Mouse (Mus musculus): ENCODE data around the gene Pip5k1a. TPM values are rescaled to one million over a fixed set of nuclear protein-coding genes. Genes with fewer than 3 reads are reported as not detected.
"Not testable (repeated sequence)": the region's sequence is repeated elsewhere in the genome, so short reads cannot be mapped to it uniquely, and the experiment has no call there.

Pip5k1a gene
- polyA plus RNA-seq, 1 experiment: 15.3 TPM

DNA sequence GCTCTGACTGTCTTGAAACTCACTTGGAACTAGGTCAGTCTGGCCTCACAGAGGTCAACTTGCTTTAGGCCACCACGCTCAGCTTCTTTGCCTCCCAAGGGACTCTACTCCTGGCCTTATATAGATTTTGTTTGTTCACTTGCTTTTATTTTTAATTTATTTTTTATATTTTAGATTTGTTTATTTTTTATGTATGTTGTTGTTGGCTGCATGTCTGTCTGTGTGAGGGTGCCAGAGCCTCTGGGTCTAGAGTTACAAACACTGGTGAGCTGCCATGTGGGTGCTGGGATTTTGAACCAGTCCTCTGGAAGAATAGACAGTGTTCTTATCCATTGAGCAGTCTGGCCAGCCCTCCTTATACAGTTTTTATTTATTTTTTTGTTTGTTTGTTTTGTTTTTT is 6.0 kb upstream of the Pip5k1a start:
- Histone ChIP-seq H3K4me1 (ENCODE audit: control insufficient read depth, insufficient read depth, low read length) (peaks cover 6% of the 10 kb centered on the region; the same call in 1 of the 2 replicates), H3K27ac (ENCODE audit: insufficient read depth, low read depth, low read length) (no peak overlapping the region), H3K36me3 (ENCODE audit: control insufficient read depth, insufficient read depth, low read length) (no peaks in the 10 kb centered on the region), H3K4me3 (ENCODE audit: insufficient read depth, low read depth, low read length) (no peak overlapping the region), H3K27me3 (replicated peaks; ENCODE audit: control insufficient read depth, insufficient read depth, low read length) (no peaks in the 10 kb centered on the region)
- TF ChIP-seq CTCF (conservative IDR thresholded peaks at IDR 0.05; ENCODE audit: insufficient read depth, insufficient read length, low read depth, low read length) (no peak), POLR2A (IDR thresholded peaks at IDR 0.05; ENCODE audit: low read depth, low read length) (no peak)
- 76% methylated on average over 1 of the region's 1 CpGs for WGBS
- DNase-seq: no peak

DNA sequence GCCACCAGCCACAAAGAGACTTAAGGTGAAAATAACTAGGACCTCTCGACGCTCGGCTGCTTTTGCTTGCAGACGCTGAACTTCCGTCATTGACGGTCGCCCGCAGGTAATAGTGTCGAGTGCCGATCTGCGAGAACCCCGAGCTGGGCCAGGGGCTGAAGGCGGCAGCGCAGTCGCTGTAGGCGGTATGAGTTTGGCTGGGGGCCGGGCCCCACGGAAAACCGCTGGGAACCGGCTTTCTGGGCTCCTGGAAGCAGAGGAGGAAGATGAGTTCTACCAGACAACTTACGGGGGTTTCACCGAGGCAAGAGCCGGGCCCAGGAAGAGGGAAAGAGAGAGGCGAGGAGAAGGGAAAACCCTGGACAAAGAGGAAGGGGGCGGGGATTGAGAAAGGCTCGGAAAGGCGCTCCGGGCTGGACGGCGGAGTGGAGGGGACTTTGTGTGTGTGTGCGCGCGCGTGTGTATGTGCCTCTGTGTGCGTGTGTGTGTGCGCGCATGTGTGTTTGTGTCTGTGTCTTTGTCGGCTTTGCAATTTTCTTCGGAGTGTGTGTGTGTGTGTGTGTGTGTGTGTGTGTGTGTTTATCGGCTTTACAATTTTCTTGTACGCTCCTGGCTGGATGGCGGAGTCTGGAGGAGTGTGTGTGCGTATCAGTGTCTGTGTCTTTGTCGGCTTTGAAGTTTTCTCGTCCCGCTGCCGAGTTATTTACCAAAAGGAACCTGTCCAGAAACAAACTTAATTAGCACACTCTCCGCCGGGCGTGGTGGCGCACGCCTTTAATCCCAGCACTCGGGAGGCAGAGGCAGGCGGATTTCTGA is 4.4 kb upstream of the Pip5k1a start, which contains the start of gene Vps72:
Gene Vps72 (plus strand): TSS at position 112 of the 816 bp plus-strand sequence.
- WGBS: under 1% methylated on average over 54 of the region's 54 CpGs
- H3K36me3 ChIP-seq (ENCODE audit: control insufficient read depth, insufficient read depth, low read length): no peaks in the 10 kb centered on the region
- peaks cover 6% of the 10 kb centered on the region; the same call in 1 of the 2 replicates for H3K4me1 ChIP-seq (ENCODE audit: control insufficient read depth, insufficient read depth, low read length)
- no peaks in the 10 kb centered on the region for H3K27me3 ChIP-seq (replicated peaks; ENCODE audit: control insufficient read depth, insufficient read depth, low read length)
- H3K4me3 ChIP-seq (ENCODE audit: insufficient read depth, low read depth, low read length): peak within 1 kb of the TSS; percentile 90
- TF ChIP-seq POLR2A (IDR thresholded peaks at IDR 0.05; ENCODE audit: low read depth, low read length) (peak; percentile 48), CTCF (conservative IDR thresholded peaks at IDR 0.05; ENCODE audit: insufficient read depth, insufficient read length, low read depth, low read length) (no peak)
- H3K27ac ChIP-seq (ENCODE audit: insufficient read depth, low read depth, low read length): peak within 1 kb of the TSS; percentile 76
- peak; percentile 95 for DNase-seq

DNA sequence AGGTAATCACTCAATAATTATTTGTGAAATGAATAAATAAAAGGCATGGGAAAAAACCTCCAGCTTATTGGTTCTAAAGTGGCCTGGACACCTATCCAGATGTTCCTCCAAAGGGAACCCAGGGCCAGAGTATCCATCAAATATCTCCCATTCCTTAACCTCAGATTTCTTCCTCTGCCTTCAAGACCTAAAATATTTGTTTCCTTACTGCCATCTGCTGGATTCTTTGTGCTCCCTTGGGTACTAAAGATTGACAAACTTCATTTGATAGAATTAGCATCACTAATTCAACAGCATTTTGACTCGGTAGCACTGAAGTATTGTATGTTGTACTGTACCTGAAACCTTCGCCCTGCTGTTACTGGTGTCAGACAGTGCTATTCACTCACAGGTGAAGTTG is 1.2 kb upstream of the Pip5k1a start:
- Histone ChIP-seq H3K27ac (ENCODE audit: insufficient read depth, low read depth, low read length) (no peak overlapping the region), H3K36me3 (ENCODE audit: control insufficient read depth, insufficient read depth, low read length) (no peaks in the 10 kb centered on the region), H3K4me1 (ENCODE audit: control insufficient read depth, insufficient read depth, low read length) (peaks cover 11% of the 10 kb centered on the region; the same call in 1 of the 2 replicates), H3K27me3 (replicated peaks; ENCODE audit: control insufficient read depth, insufficient read depth, low read length) (no peaks in the 10 kb centered on the region), H3K4me3 (ENCODE audit: insufficient read depth, low read depth, low read length) (no peak overlapping the region)
- TF ChIP-seq CTCF (conservative IDR thresholded peaks at IDR 0.05; ENCODE audit: insufficient read depth, insufficient read length, low read depth, low read length): no peak
- no peak for TF ChIP-seq POLR2A (IDR thresholded peaks at IDR 0.05; ENCODE audit: low read depth, low read length)
- peak; percentile 42 for DNase-seq
- WGBS: 61% methylated on average over 2 of the region's 2 CpGs

DNA sequence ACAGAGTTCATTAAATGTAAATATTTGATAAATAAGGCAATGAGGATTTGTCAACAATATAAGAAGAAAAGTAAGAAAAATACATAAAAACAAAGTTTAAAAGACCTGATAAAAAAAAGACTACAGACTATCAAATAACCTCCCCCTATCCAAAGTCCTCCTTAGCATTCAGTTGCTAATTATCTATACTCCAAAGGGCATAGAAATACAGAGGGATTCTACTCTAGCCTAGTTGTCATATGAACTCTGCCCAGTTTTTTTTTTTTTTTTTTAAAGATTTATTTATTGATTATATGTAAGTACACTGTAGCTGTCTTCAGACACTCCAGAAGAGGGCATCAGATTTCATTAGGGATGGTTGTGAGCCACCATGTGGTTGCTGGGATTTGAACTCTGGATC is 578 bp upstream of the Pip5k1a start:
- not testable (repeated sequence) for DNase-seq; H3K27ac ChIP-seq (ENCODE audit: insufficient read depth, low read depth, low read length); H3K4me3 ChIP-seq (ENCODE audit: insufficient read depth, low read depth, low read length); H3K4me1 ChIP-seq (ENCODE audit: control insufficient read depth, insufficient read depth, low read length); H3K36me3 ChIP-seq (ENCODE audit: control insufficient read depth, insufficient read depth, low read length); H3K27me3 ChIP-seq (replicated peaks; ENCODE audit: control insufficient read depth, insufficient read depth, low read length)

DNA sequence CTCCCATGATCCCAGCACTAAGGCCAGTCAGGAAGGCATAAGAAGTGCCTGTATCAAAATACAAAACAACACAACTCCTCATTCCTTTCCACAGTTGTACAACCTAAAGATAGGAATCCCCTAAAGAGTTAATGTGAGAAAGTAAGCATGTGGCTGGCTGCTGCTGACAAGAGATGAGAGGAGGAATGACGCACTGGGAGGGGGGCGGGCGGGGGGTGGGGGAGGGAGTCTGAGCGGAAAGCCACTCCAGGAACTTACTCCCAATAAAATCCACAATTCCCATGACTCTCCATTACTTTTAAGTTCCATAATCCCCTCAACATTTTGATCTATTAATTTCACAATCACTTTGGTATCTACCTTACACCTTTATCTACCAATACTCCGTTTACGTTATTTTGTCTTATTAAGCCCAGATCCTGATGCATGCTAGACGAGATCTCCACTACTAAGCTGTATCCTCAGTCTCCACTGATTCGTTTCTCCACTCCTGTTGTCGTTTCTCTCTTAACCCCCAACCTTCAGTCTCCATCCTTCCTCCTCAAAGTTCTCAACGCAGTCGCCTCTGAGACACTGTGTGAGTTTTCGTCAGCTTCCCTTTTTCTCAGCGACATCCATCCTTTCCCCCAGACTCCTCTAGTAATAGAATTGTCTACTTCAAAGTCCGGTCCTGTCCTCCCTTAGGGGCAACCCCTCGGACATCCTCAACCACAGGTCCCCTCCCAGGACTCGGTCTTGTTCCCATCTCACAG is 968 bp downstream of the Pip5k1a start:
- peak overlapping the region; percentile 92 for H3K4me3 ChIP-seq (ENCODE audit: insufficient read depth, low read depth, low read length)

DNA sequence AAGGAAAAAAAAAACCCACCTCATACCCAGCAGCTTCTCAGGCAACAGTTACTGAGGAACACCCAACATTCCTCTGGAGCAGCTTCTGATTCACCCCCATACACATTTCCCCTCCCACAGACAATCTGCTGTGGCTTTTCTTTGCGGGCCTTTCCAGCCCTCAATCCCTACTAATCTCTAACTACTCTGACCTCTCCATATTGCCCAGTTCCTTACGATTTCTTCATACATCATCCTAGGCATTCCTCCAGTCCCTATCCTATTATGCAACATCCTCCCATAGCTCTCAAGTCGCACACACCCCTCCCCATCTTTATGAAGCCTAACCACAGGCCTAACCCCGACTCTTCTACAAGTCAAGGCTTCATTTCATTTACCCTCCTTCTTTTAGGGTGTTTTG is 1.6 kb downstream of the Pip5k1a start:
- Histone ChIP-seq H3K4me1 (ENCODE audit: control insufficient read depth, insufficient read depth, low read length) (peaks cover 5% of the 10 kb centered on the region; the same call in 1 of the 2 replicates), H3K36me3 (ENCODE audit: control insufficient read depth, insufficient read depth, low read length) (no peaks in the 10 kb centered on the region; the same call in 1 of the 2 replicates), H3K27me3 (replicated peaks; ENCODE audit: control insufficient read depth, insufficient read depth, low read length) (no peaks in the 10 kb centered on the region), H3K4me3 (ENCODE audit: insufficient read depth, low read depth, low read length) (peak overlapping the region; percentile 92; the same call in 1 of the 2 replicates), H3K27ac (ENCODE audit: insufficient read depth, low read depth, low read length) (no peak overlapping the region)
- DNase-seq: no peak
- WGBS: 21% methylated on average over 4 of the region's 4 CpGs
- TF ChIP-seq POLR2A (IDR thresholded peaks at IDR 0.05; ENCODE audit: low read depth, low read length): no peak
- no peak for TF ChIP-seq CTCF (conservative IDR thresholded peaks at IDR 0.05; ENCODE audit: insufficient read depth, insufficient read length, low read depth, low read length)

More for the DNA sequence above, 968 bp downstream of the Pip5k1a start:
- DNase-seq: no peak
- peaks cover 5% of the 10 kb centered on the region; the same call in 1 of the 2 replicates for H3K4me1 ChIP-seq (ENCODE audit: control insufficient read depth, insufficient read depth, low read length)
- WGBS: under 1% methylated on average over 16 of the region's 16 CpGs
- no peaks in the 10 kb centered on the region; the same call in 1 of the 2 replicates for H3K36me3 ChIP-seq (ENCODE audit: control insufficient read depth, insufficient read depth, low read length)
- TF ChIP-seq POLR2A (IDR thresholded peaks at IDR 0.05; ENCODE audit: low read depth, low read length) (no peak), CTCF (conservative IDR thresholded peaks at IDR 0.05; ENCODE audit: insufficient read depth, insufficient read length, low read depth, low read length) (no peak)
- H3K27me3 ChIP-seq (replicated peaks; ENCODE audit: control insufficient read depth, insufficient read depth, low read length): no peaks in the 10 kb centered on the region
- peak overlapping the region; percentile 45; the same call in 1 of the 2 replicates for H3K27ac ChIP-seq (ENCODE audit: insufficient read depth, low read depth, low read length)

DNA sequence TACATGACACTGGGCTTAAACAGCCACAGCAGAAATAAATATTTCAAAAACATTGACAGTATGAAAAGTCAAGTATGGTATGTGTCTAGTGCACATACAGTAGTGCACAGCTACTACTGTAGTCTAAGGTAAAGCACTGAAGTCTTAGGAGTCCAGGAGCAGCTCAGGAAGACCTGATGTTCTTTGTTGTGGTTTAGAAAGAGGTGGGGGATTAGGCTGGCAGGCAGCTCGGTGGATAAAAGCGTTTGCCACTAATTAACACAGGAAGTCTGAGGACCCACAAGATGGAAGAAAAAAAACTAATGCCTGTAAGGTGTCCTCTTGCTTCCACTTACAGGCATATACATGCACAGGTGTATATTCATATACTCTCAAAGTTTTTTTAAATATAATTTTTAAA is 5.9 kb downstream of the Pip5k1a start:
- no peak for TF ChIP-seq CTCF (conservative IDR thresholded peaks at IDR 0.05; ENCODE audit: insufficient read depth, insufficient read length, low read depth, low read length)
- H3K27me3 ChIP-seq (replicated peaks; ENCODE audit: control insufficient read depth, insufficient read depth, low read length): no peaks in the 10 kb centered on the region
- DNase-seq: no peak
- no peaks in the 10 kb centered on the region; the same call in 1 of the 2 replicates for H3K36me3 ChIP-seq (ENCODE audit: control insufficient read depth, insufficient read depth, low read length)
- H3K4me1 ChIP-seq (ENCODE audit: control insufficient read depth, insufficient read depth, low read length): peaks cover 5% of the 10 kb centered on the region; the same call in 1 of the 2 replicates
- no peak overlapping the region for H3K27ac ChIP-seq (ENCODE audit: insufficient read depth, low read depth, low read length)
- H3K4me3 ChIP-seq (ENCODE audit: insufficient read depth, low read depth, low read length): no peak overlapping the region
- 10% methylated on average over 2 of the region's 2 CpGs for WGBS

Measured in kidney, adult 2 months (tissue).